Mouse (Mus musculus) induced T-regulatory cell, adult 2 months (primary cell): ENCODE measurements around the gene AY358078.
"Not testable (repeated sequence)": the region's sequence is repeated elsewhere in the genome, so short reads cannot be mapped to it uniquely, and the experiment has no call there.

ENCODE experiments used
- DNase-seq: peaks from one replicate; pipeline ENCODE4 v3.0.0-alpha.2; 2012; ENCODE audit warnings: low read depth

Gene AY358078

GRCm38 (mm10) chr14:51799746-51800145 lies at the start of gene AY358078:
Gene AY358078 (plus strand): TSS chr14:51800046.
- DNase-seq = no peak

- DNase-seq = no peak
Measured at GRCm38 (mm10) chr14:51755944-51756343, 43.9 kb upstream of the AY358078 start.

- peak; percentile 47 for DNase-seq
Measured at GRCm38 (mm10) chr14:51771378-51771777, 28.5 kb upstream of the AY358078 start.

GRCm38 (mm10) chr14:51773490-51773889 lies 26.4 kb upstream of the AY358078 start, which contains the start of gene Ang4:
Gene Ang4 (minus strand): TSS chr14:51773590.
- no peak for DNase-seq

- DNase-seq = no peak
Measured at GRCm38 (mm10) chr14:51777791-51778190, 22.1 kb upstream of the AY358078 start.

- DNase-seq = no peak
Measured at GRCm38 (mm10) chr14:51778865-51779481, 20.9 kb upstream of the AY358078 start.

GRCm38 (mm10) chr14:51786335-51786734 lies 13.5 kb upstream of the AY358078 start:
- DNase-seq = no peak

- DNase-seq = no peak
Measured at GRCm38 (mm10) chr14:51787061-51787460, 12.8 kb upstream of the AY358078 start.

- peak; percentile 48 for DNase-seq
Measured at GRCm38 (mm10) chr14:51789196-51789595, 10.7 kb upstream of the AY358078 start.

- no peak for DNase-seq
Measured at GRCm38 (mm10) chr14:51794106-51794505, 5.7 kb upstream of the AY358078 start.

GRCm38 (mm10) chr14:51826625-51827024 lies 26.8 kb downstream of the AY358078 start:
- DNase-seq = no peak

- peak; percentile 30 for DNase-seq
Measured at GRCm38 (mm10) chr14:51827842-51828241, 28.0 kb downstream of the AY358078 start.

GRCm38 (mm10) chr14:51829188-51829587 lies 29.3 kb downstream of the AY358078 start:
- DNase-seq = no peak

GRCm38 (mm10) chr14:51838480-51838879 lies 38.6 kb downstream of the AY358078 start:
- DNase-seq = not testable (repeated sequence)

GRCm38 (mm10) chr14:51842250-51842649 lies 42.4 kb downstream of the AY358078 start:
- peak; percentile 63 for DNase-seq

GRCm38 (mm10) chr14:51842781-51843180 lies 42.9 kb downstream of the AY358078 start:
- peak; percentile 69 for DNase-seq

GRCm38 (mm10) chr14:51843882-51844281 lies 44.0 kb downstream of the AY358078 start:
- DNase-seq = no peak

- DNase-seq = no peak
Measured at GRCm38 (mm10) chr14:51846566-51846965, 46.7 kb downstream of the AY358078 start.

GRCm38 (mm10) chr14:51851006-51851405 lies 51.2 kb downstream of the AY358078 start:
- peak; percentile 46 for DNase-seq

GRCm38 (mm10) chr14:51853399-51853798 lies 53.6 kb downstream of the AY358078 start, which contains the start of gene Ear6:
Gene Ear6 (plus strand): TSS chr14:51853699.
- no peak for DNase-seq

- DNase-seq = not testable (repeated sequence)
Measured at GRCm38 (mm10) chr14:51855280-51855679, 55.4 kb downstream of the AY358078 start.

GRCm38 (mm10) chr14:51863603-51864002 lies 63.8 kb downstream of the AY358078 start:
- not testable (repeated sequence) for DNase-seq

GRCm38 (mm10) chr14:51870756-51871155 lies 70.9 kb downstream of the AY358078 start:
- no peak for DNase-seq

GRCm38 (mm10) chr14:51871741-51872140 lies 71.9 kb downstream of the AY358078 start:
- no peak for DNase-seq
